Mouse (Mus musculus): ENCODE measurements at regions not wholly inside any gene's neighbourhood (a gene's known extent, or its start where the extent isn't known, plus 50 kb on each side); places are given as distances from the start of the nearest gene placed in this dataset.

DNA sequence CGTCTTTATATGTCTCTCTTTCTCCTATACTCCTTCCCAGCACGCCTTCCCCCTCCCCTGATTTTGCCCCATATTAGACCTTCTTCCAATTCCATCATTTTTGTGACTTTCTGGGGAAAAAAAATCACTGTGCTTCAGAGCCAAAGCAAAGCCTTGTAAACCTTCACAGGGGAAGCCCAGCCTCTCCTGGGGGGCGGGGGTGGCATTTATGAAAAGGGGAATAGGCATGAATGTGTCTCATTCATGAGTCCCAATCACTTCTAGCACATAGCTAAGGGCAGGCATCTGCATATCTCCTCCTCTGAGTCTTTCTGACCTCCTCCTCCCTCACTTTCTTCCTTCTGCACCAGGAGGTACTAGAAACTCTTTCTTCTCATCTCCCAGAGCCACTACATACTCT is 149.8 kb downstream of the Adamts15 start:
- DNase-seq (ENCODE audit: low spot score), result no peak

DNA sequence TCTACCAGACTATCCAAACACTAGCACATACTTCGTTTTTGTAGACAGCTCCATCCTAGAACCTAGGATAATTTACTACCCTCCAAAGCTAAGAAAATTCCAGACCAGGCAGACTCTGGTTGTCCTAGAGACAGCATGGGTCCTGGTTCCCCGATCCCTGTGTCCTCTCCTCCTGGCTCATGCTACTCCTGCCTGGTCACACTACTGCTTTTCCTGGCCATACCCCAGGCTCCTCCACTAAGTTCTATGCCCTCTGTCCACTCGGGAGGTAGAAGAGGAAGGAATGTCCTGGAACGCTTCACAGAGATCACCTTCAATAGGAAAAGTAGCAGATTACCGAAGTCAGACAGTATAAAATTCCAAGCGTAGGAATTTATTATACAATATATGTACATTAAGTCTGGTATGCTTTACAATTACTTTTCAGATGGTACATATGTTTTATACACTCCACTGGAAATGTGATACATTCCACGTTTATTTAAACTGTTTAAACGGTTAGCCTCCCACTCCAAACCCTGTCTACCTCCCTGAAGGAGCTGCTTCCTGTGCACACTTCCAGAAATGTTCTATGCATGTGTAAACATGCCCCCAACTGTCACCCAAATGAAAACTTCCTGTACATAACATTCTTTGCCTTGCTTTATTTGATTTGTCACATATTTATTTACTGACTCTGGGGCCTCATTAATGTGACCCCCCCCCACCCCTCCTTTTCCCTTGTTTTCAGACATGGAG is 151.6 kb downstream of the Adamts15 start:
- no peak for DNase-seq (ENCODE audit: low spot score)

DNA sequence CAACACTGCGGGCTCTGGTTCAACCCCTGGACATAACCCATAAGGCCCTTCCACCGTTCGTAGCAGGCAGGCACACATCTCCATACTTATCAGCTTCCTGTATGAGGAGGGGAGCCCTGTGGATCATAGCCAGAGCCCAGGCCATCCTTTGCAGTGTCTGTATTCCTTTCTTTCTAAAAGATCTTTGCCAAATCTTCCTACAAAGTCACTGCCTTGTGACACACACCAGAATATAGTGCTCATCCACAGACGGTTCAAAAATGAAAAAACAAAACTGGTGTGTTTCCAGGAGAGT is 152.9 kb downstream of the Adamts15 start:
- DNase-seq (ENCODE audit: low spot score), result no peak

DNA sequence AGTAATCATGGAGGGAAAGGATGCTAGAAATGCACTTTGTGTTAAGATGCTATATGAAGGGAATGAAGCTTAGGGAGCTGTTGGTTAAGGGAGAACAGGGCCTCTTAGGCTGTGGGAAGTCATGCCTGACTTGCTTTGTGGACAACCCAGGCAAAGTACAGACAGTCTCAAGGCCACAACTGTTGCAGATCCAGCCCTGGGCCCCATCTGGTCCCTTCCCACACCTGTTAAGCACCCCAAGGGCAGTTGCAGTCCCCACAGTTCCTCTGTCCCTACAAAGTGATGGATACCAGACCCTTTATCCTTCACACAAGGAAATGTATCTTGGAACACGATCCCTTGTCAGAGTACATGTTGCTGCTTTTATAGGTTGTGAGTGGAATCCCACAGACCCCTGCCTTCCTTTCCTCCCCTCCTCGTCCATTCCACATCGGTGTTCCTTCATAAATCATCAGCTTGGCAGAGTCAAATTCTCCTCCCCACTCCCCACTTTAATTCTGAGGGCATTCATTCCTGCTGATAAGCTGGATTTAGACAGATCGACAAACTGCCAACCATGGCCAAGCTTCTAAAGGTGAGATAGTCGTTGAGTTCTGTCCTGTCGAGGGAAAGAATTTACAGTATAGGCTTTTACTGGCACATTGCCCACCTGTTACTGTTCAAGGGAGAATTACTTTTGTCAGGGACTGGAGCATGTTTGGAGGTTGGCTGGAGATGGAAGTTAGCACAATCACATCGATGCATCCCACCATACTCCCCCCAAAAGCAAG is 153.4 kb downstream of the Adamts15 start:
- DNase-seq (ENCODE audit: low spot score), result no peak

DNA sequence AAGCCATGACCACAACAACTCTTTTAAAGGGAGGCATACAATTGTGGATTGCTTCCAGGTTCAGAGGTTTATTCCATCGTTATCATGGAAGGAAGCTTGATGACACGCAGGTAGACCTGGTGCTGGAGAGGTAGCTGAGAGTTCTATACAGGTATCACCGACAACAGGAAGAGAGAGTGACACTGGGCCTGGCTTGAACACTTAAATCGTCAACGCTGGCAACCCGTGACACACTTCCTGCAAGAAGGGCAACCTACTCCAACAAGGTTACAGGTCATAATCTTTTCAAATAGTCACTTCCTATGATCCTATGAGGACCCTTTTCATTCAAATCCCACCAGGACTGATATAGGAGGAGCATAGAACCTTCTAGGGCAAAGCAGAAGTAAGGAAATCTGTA is 155.6 kb downstream of the Adamts15 start:
- no peak for DNase-seq (ENCODE audit: low spot score)

DNA sequence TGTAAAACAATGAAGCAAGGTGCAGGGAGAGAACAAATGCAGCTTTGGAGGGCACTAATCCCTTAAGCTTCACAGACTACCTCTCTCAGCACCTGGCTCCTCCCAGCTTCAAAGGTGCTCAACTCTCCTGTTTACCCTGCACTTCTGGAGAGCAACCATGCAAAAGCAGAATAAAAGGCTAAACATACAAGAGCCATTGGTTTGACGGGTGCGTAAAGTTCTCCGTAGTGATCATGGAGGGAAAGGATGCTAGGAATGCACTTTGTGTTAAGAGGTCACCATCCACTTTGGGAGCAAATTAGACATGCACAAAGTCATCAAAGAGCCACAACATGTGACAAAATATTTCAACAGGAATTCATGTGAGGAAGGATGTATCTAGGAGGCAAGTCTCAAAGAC is 156.1 kb downstream of the Adamts15 start:
- no peak for DNase-seq (ENCODE audit: low spot score)

DNA sequence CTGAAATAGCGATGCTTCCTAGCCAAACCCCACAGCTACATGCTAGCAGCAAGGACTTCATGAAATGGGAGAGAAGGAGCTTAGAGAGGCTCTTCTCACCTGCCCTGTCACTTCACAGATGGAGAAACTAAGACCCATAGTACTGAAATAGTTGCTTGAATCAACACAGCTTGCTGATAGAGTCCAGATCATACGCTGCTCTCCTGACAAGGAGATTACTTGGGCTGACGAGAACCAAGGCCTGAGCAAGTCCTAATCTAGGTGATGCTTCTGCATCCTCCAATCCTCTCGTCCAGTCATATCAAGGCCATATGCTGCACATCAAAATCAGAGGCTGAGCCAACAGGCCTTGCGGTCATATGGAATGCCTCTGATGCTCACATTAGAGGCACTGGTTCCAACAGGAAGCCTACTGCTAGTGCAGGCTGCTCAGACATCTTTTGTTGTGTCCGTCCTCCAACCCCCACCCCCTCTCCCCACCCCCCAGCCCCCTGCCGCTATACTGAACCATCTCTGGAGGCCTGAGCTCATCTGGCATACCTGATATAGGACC is 157.2 kb downstream of the Adamts15 start:
- DNase-seq (ENCODE audit: low spot score), result no peak

DNA sequence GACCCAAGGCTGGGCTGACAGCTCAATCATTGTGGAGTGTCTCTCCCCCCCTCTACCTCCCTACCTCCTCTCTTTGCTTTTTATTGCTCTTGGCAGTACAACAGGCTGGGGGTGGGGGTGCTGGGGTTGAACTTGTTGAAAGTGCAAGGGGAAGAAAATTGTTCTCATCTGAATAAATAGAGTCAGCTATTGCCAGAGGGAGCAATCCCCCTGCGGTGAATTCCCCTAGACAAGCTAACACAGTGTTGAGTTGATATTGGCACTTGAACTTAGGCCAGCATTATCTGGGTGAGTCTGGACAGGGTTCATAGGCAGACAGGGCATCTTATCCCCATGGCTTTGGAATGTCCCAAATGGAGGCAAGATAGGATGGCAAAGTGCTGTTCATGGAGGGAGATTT is 159.3 kb downstream of the Adamts15 start:
- no peak for DNase-seq (ENCODE audit: low spot score)

DNA sequence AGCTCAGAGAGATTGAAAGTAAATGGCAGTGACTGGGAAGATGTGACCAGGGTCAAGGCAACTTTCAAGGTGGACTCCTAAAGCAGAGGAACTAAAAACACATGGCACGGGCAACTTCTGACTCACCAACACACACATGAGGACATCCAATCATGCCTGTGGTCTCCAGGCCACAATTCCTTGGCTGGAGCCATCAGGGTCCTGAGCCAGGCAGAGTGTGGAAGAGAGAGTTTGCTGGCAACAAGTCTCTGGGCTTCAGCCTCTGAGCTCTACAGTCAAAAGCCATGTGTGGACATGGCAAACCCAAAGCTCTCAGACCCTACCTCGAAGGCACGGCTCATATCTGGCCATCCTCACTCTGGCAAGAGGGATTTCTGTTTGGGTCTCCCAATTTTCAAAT is 164.1 kb downstream of the Adamts15 start:
- no peak for DNase-seq (ENCODE audit: low spot score)

DNA sequence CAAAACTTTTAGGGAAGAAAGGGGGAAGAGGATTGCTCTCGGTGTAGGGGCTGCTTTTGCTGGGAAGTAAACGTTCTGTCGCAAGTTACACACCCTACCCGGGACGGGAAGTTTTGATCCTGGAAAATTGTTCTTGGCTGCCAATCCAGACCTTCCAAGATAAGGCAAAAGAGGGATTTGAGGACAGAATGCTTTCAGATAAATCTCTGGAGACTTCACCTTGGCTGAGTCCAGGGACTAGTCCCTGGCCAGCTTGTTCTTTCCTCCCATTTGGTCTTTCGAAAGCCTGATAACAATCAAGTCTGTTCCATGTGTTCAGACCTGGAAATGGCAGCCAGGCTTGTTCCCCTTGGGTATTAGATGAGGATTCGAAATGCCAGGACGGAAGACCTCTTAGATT is 164.8 kb downstream of the Adamts15 start:
- DNase-seq (ENCODE audit: low spot score), result no peak

DNA sequence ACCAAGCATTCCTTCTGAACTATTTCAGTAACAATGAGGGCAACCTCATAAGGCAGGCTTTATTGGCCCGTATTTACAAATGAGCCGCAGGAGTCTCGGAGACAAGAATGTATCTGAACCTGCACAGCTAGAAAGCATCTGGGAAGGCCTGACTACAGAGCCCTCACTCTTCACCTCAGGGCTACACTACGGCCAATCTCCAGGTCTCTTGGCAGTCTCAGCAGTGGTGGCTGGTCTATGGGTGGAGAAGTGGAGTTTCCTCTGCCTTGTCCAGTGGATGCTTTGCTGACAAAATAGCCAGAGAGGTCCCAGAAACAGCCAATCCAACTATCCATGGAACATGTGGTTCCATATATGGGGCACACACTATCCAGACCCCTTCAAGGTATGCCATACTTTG is 165.5 kb downstream of the Adamts15 start:
- DNase-seq (ENCODE audit: low spot score), result no peak

DNA sequence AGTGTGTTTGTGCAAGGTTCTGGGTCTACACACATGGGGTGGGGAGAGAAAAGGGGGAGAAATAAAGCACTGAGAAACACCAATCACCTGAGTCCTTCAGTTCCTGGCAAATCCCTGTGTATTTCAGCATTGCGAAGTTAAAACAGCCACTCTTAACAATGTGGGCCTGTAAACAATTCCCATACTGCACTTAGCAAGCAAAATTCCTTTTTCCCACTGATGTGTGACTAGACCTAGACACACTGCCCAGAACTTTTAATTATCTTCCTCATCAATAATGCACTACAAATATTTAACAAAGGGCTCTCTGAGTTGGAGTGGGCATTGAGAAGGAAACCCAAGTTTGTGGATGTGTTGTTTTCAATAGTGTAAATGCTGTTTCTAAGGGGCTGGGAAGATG is 166.7 kb downstream of the Adamts15 start:
- DNase-seq (ENCODE audit: low spot score), result no peak

DNA sequence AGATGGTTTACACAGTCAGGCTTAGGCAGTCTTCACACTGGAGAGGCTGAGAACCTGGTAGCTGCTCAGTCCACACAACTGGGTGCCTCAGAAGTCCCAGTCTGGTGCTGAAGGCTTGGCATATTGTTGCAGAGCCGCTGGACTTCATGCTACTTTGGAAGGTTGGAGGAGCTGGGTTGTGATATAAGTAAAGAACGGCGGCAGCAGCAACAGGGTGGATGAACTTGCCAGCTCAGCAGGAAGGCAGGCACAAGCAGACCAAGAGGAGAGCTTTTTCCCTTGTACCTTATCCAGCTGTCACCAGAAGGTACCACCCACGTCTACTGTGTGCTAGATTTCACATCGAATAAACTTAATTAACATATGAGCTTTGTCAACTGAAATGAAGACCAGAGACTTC is 167.4 kb downstream of the Adamts15 start:
- DNase-seq (ENCODE audit: low spot score), result no peak

DNA sequence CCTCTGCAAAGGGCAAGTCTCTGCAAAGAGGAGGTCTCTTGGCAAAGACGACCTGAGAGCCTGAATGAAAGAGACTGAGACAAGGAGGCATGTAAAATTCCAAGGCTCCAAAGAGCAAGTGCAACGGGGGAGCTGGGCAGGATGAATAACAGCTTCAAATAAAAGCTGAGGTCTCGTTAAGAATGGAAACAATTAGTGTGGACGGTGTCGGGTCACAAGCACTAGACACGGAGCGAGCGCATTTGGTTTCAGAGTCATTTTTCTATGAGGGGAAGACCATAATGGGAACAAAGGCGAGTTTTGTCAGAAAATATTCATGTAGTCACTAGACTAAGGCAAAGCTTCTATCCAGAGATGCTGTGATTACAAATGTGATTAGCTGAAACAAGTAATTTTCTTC is 178.8 kb downstream of the Adamts15 start:
- no peak for DNase-seq (ENCODE audit: low spot score)

DNA sequence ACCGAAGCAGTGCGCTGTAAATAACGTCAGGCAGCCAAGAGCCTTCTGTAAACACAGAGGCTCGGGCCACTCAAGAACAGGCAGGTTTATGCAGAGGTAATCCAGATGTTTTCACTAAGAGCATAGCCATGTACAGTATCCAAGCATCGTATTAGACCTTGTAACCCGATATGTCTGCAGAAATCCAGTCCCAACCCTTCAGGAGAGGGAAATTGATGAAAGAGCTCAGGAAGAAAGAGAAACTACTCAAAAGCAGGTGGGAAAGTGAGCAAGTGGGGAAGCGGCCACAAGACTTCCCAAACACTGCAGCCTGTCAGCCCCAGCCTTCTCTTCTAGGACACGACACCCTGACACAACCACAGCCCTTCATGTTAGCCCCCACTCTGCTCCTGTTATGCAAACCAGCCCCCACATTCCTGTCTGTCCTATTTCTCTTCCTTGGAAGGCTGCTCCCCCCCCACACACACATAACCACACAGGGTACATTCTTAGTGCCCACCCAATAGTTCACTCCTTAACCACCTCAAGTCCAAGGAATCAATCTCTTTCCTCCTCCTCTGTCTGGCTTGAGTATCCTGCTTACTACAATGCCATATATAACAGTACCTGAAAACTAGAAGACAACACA is 179.7 kb downstream of the Adamts15 start:
- no peak for DNase-seq (ENCODE audit: low spot score)

DNA sequence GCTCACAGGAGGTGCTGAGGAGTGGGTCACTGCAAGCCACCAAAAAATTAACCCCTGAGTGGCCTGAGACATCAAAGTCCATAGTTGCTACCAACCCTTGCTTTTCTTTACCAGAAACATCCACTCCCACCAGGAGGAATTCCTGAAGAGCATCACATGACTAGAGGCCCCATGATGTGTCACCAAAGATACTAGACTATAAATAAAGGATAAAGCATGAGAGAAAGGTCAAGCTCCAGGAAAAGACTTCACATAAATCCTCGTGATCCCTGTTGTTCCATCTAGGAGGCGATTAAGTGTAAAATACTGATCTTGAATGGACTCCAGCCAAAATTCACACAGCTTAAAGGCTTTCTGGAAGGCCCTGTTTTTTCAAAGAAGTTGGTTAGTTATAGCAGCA is 190.6 kb downstream of the Adamts15 start:
- no peak for DNase-seq (ENCODE audit: low spot score)

DNA sequence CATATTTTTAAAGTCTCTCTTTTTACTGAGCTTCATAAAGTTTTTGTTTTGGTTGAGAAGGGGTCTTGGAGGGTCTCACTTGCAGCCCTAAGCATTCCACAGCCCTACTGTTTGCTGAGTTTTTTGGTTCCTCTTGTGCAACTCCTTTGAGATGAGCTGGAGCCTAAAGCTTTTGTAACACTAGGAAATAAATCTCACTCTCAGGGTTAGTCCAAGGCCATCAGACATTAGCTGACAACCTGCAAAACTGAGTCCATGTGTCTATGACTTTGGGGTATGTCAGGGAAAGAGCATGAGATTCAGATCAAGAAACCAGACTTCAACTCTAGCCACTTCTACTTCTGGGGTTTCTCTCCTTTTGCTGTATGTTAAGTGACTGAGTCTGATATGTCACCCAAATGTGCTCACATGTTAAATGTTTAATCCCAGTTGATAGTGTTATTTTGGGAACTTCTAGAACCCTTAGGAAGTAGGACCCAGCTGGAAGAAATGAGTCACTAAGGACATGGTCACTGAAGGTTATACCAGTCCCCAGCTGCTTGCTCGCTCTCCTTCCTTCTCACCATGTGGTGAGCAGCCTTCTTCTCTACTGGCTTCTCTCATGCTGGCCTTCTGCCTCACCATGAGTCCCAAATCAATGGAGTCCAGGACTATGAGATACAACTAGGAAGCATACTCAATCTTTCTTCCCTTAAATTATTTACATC is 198.7 kb downstream of the Adamts15 start:
- DNase-seq (ENCODE audit: low spot score), result no peak

DNA sequence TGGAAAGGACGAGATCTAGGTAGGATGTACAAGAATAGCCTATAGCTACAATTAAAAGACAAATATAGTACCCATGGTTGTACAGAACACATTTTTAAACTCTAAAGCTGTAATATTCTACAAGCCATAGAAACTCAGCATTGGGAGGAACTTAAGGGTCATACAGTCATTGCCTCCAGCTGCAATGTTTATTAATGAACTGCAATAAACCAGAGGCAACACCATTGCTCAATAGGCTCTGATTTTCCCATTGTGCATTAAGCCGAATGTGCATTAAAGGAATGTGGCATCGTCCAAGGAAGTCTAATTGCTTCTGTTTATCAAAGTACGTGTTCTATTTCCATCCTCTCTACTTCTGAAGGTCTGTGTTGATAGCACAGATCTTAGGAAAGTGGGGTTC is 200.4 kb downstream of the Adamts15 start:
- no peak for DNase-seq (ENCODE audit: low spot score)

DNA sequence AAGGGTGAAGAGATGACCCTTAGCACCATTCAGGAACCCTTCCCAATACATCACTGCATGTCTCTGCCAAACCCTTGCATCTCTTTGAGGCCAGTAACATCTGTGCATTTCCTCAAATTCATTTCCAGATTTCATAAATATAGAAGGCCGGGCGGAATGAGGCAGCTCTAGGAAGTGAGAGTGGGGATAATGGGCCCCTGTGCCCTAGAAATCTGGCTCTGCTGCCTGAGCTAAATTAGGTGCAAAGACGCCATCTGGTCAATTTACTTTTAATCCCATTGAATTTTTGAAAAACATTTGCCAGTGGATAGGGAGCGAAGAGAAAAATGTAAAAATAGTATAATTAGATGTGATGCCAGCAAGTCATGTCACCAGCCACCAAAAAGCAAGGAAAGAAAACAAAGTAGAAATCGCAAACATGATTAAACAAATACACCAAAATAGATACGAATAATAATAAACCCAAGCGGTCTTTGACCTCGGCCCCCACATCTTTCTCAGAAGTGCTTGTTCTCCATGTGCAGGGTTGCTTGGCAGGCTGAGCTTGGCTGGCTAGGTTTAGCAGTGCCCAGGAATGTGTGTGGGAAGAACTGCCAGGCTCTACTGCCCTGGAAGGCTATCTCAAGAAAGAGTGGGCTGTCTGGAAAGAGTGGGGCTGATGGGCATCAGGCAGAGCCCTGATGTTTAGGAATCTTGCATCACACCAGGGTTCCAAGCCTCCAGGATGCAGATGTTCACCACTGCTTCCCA is 205.7 kb downstream of the Adamts15 start:
- no peak for DNase-seq (ENCODE audit: low spot score)

DNA sequence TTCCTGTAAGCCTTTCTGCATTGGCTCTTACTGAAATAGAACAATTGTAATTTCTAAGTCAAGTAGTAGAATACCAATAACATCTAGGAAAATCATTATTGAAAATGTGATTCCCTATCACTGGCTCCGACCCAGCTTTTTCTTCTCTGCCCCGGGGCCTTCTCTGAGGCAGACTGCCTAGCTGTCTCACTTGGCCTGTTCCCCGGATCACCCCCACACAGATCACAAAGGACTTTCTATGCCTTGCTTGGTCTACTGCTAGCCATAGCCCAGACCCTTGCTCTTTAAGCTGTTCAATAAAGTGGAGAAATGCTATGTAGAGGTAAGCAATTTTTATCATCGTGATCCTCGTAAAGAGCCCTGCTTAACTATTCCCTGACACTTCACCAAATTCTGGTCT is 212.1 kb downstream of the Adamts15 start:
- no peak for DNase-seq (ENCODE audit: low spot score)

DNA sequence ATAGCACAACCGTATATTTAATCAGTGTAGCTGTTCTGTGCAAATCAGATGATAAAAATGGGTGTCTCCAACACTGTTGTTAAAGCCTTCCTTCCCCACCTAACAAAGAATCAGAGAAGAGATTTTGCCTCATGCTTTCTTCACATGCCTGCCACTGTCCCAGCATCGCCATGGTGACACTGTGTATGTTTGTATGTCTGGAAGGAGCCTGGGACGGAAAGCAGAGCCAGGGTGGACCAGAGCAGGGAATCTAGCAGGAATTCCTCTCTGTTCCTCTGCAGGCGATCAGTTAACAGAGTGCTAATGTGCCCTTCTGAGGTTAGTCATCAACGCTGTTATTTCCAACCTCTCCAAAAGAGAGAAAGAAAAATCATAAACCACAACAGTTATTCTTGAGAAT is 222.4 kb downstream of the Adamts15 start:
- DNase-seq (ENCODE audit: low spot score), result no peak

DNA sequence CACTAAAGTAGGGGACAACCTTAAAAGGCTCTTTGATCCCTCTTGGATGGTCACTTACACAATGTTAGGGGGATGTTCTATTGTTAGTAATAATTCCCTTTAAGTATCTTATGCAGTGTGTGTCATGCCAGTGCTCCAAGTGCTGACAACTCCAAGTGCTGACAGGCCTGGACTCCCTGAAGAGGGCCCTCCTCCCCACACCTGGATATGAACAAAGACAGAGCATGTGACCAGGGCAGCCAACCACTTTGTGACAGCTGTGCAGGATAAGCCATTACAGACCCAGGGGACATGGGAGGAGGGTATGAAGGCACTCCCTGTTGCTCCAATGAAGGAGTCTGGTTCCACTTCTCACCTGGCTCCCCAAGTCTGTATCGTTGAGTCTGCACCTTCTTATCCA is 224.7 kb downstream of the Adamts15 start:
- no peak for DNase-seq (ENCODE audit: low spot score)
